Mouse (Mus musculus) forelimb bud, embryonic 11.5 days (tissue): ENCODE measurements at regions not wholly inside any gene's neighbourhood (a gene's known extent, or its start where the extent isn't known, plus 50 kb on each side); places are given as distances from the start of the nearest gene placed in this dataset.
A peak's percentile ranks its signal among the peaks of the same experiment; 100 is the strongest.

Experiments
- DNase-seq: peaks from one replicate; pipeline ENCODE4 v3.0.0-alpha.2; 2012; ENCODE audit warnings: low read depth, low spot score

GRCm38 (mm10) chr2:172698961-172699360 is 149.6 kb downstream of the Tfap2c start:
- no peak for DNase-seq

GRCm38 (mm10) chr2:172699654-172700053 is 150.3 kb downstream of the Tfap2c start:
- DNase-seq = no peak

GRCm38 (mm10) chr2:172710641-172711040 is 161.2 kb downstream of the Tfap2c start:
- DNase-seq = no peak

GRCm38 (mm10) chr2:172726701-172727100 is 177.3 kb downstream of the Tfap2c start:
- DNase-seq = no peak

GRCm38 (mm10) chr2:172727576-172727975 is 178.2 kb downstream of the Tfap2c start:
- no peak for DNase-seq

GRCm38 (mm10) chr2:172728240-172728821 is 178.9 kb downstream of the Tfap2c start:
- DNase-seq = peak; percentile 85

- no peak for DNase-seq
These were observed 179.8 kb downstream of the Tfap2c start for GRCm38 (mm10) chr2:172729151-172729550.

GRCm38 (mm10) chr2:172729741-172730140 is 180.3 kb downstream of the Tfap2c start:
- no peak for DNase-seq

GRCm38 (mm10) chr2:172731408-172731807 is 182.0 kb downstream of the Tfap2c start:
- no peak for DNase-seq

- no peak for DNase-seq
These were observed 183.2 kb downstream of the Tfap2c start for GRCm38 (mm10) chr2:172732453-172733210.

- peak; percentile 57 for DNase-seq
These were observed 184.1 kb downstream of the Tfap2c start for GRCm38 (mm10) chr2:172733403-172733995.

- no peak for DNase-seq
These were observed 186.2 kb downstream of the Tfap2c start for GRCm38 (mm10) chr2:172735621-172736020.

- peak; percentile 58 for DNase-seq
These were observed 189.7 kb downstream of the Tfap2c start for GRCm38 (mm10) chr2:172739041-172739491.

GRCm38 (mm10) chr2:172739529-172739928 is 190.1 kb downstream of the Tfap2c start:
- peak; percentile 47 for DNase-seq

GRCm38 (mm10) chr2:172751364-172751763 is 188.8 kb downstream of the Bmp7 start:
- DNase-seq = no peak

GRCm38 (mm10) chr2:172755686-172756471 is 184.2 kb downstream of the Bmp7 start:
- no peak for DNase-seq

- DNase-seq = no peak
These were observed 183.7 kb downstream of the Bmp7 start for GRCm38 (mm10) chr2:172756472-172756860.

- DNase-seq = peak; percentile 85
These were observed 181.6 kb downstream of the Bmp7 start for GRCm38 (mm10) chr2:172758497-172758896.

- DNase-seq = no peak
These were observed 174.9 kb downstream of the Bmp7 start for GRCm38 (mm10) chr2:172765260-172765659.

GRCm38 (mm10) chr2:172766403-172766802 is 173.7 kb downstream of the Bmp7 start:
- no peak for DNase-seq

- no peak for DNase-seq
These were observed 171.4 kb downstream of the Bmp7 start for GRCm38 (mm10) chr2:172768756-172769155.

GRCm38 (mm10) chr2:172770061-172770460 is 170.1 kb downstream of the Bmp7 start:
- DNase-seq = no peak
